Mouse (Mus musculus): ENCODE data around the gene Lrrc46. TPM values are rescaled to one million over a fixed set of nuclear protein-coding genes. Genes with fewer than 3 reads are reported as not detected.

Gene Lrrc46
- total RNA-seq, 2 experiments from 2014 or later, result 0.76 to 1.3 TPM

Small RNA genes lying within 50 kb of the gene (microRNA-seq; reads per million reads assigned to microRNA genes)
- gene Mir8103, result 1.1 reads per million

Other genes with a start within 250 kb of the Lrrc46 start
- 100 to 1,000 TPM; 269 to 272 TPM for gene Nfe2l1, start 211.4 kb downstream of the Lrrc46 start, total RNA-seq (2021)
- 10 to 100 TPM; 53.2 to 62.5 TPM for gene Copz2, start 191.5 kb downstream of the Lrrc46 start, total RNA-seq (2021)
- 10 to 100 TPM; 71.6 to 74.7 TPM for gene Cdk5rap3, start 124.9 kb downstream of the Lrrc46 start, total RNA-seq (2021)
- 1 to 10 TPM in 1 of 2 experiments, under 1 TPM in 1; 0.28 to 7.8 TPM for gene Prr15l, start 113.3 kb downstream of the Lrrc46 start, total RNA-seq (2021)
- gene Pnpo, start 97.4 kb downstream of the Lrrc46 start, total RNA-seq (2021), result 10 to 100 TPM; 27.5 to 35.0 TPM
- 10 to 100 TPM; 23.3 to 26.0 TPM for gene Sp2, start 58.4 kb downstream of the Lrrc46 start, total RNA-seq (2021)
- under 1 TPM; 0.42 TPM for gene Sp6, start 28.0 kb downstream of the Lrrc46 start, total RNA-seq (2021)
- gene Scrn2, start 11.5 kb downstream of the Lrrc46 start, total RNA-seq (2021), result 10 to 100 TPM; 28.8 to 29.7 TPM
- gene Mrpl10, start 153 bp upstream of the Lrrc46 start, total RNA-seq (2021), result 100 to 1,000 TPM; 110 to 123 TPM
- gene Osbpl7, start 9.2 kb upstream of the Lrrc46 start, total RNA-seq (2021), result 10 to 100 TPM; 20.3 to 21.4 TPM
- gene Tbx21, start 73.9 kb upstream of the Lrrc46 start, total RNA-seq (2021), result under 1 TPM; 0.45 to 0.62 TPM
- 10 to 100 TPM; 19.1 to 21.0 TPM for gene Tbkbp1, start 110.1 kb upstream of the Lrrc46 start, total RNA-seq (2021)
- gene Kpnb1, start 146.5 kb upstream of the Lrrc46 start, total RNA-seq (2021), result 100 to 1,000 TPM; 126 to 146 TPM
- gene Npepps, start 239.2 kb upstream of the Lrrc46 start, total RNA-seq (2021), result 10 to 100 TPM; 66.3 to 80.3 TPM

Measured in adrenal gland, postnatal 4 days (tissue).